Mouse (Mus musculus) spleen, adult 2 months (tissue): ENCODE measurements around the gene Me1. TPM values are rescaled to one million over a fixed set of nuclear protein-coding genes. Genes with fewer than 3 reads are reported as not detected.

Experiments used
- DNase-seq, 2 experiments: peaks; one replicate each; pipeline versions ENCODE4 v3.0.0 to v3.0.0-alpha.2; 2012 to 2021; ENCODE audit warnings: low spot score in 2 of 2, low read depth in 1 of 2
- H3K27ac ChIP-seq: fragments of 200-500 bp; 2 replicates; pipeline ENCODE4 v1.5.1; 2012; ENCODE audit warnings: low read length, inconsistent platforms; ENCODE audit not compliant: insufficient read depth
- H3K27me3 ChIP-seq: fragments of 200-500 bp; 2 replicates; pipeline ENCODE4 v1.6.1; 2012; ENCODE audit warnings: mild to moderate bottlenecking, moderate library complexity, low read length, inconsistent platforms; ENCODE audit not compliant: control insufficient read depth, insufficient read depth
- H3K36me3 ChIP-seq: fragments of 200-500 bp; 2 replicates; pipeline ENCODE4 v1.6.1; 2012; ENCODE audit warnings: mild to moderate bottlenecking, low read length, inconsistent platforms; ENCODE audit not compliant: control insufficient read depth, insufficient read depth
- H3K4me1 ChIP-seq: fragments of 200-500 bp; 2 replicates; pipeline ENCODE4 v1.6.1; 2011; ENCODE audit warnings: inconsistent platforms; ENCODE audit not compliant: control insufficient read depth, insufficient read depth, insufficient read length
- H3K4me3 ChIP-seq: fragments of 200-500 bp; 2 replicates; pipeline ENCODE4 v1.5.1; 2011; ENCODE audit warnings: mild to moderate bottlenecking, inconsistent platforms; ENCODE audit not compliant: insufficient read depth, insufficient read length; ENCODE audit errors: extremely low read depth
- CTCF ChIP-seq: fragments of 200-500 bp; IDR thresholded peaks from 2 replicates; pipeline ENCODE4 v1.5.1; 2011; ENCODE audit warnings: mild to moderate bottlenecking, inconsistent platforms; ENCODE audit not compliant: insufficient read depth, insufficient read length, insufficient replicate concordance; ENCODE audit errors: extremely low read depth
- POLR2A ChIP-seq: fragments of 200-500 bp; IDR thresholded peaks from 2 replicates; pipeline ENCODE4 v1.6.1; 2011; ENCODE audit warnings: low read depth, low read length, inconsistent platforms
- WGBS: fragments of 180-500 bp; shearing (Covaris S2); methylation state at CpG from one replicate; pipeline ENCODE4 v1.1.7; 2018; 5-methylcytosine and 5-hydroxymethylcytosine counted together
- polyA plus RNA-seq: library from polyadenylated mRNA; depleted of rRNA; stranded (reverse); fragments of >200 nt; gene quantifications from 2 replicates; pipeline ENCODE4 v1.2.3, GENCODE M21; 2012; rRNA removed

The Me1 gene
- polyA plus RNA-seq: 1.4 and 2.0 TPM in 2 replicates

DNA sequence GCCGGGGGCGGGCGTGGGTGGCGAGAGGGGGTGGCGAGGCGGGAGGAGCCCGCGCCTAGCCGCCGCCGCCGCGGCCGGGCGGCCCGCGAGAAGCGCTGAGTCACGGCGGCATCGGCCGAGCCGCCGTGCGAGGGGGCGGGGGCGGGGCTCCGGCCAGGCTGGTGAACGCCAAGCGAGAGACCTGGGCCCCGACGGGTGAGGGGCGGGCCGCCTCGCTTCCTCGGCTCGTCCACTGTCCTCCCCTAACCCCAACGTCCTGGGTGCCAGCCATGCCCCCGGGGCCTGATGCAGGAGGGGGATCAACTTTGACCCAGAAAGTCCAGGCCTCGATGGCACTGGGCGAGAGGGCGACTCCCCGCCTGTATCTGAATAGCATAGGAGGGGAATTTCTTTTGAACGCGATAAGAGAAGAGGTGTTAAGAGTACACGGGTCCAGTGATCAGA is at the start of gene Me1:
Gene Me1 (minus strand): TSS at position 136 of the 444 bp plus-strand sequence.
- TF ChIP-seq CTCF (no peak), POLR2A (no peak)
- DNase-seq: no peak
- Histone ChIP-seq H3K27ac (no peak within 1 kb of the TSS), H3K36me3 (no peaks in the 10 kb centered on the region), H3K4me3 (peak within 1 kb of the TSS; percentile 33), H3K27me3 (peaks cover 10% of the 10 kb centered on the region), H3K4me1 (no peaks in the 10 kb centered on the region)
- 4% methylated on average over 46 of the region's 46 CpGs for WGBS

DNA sequence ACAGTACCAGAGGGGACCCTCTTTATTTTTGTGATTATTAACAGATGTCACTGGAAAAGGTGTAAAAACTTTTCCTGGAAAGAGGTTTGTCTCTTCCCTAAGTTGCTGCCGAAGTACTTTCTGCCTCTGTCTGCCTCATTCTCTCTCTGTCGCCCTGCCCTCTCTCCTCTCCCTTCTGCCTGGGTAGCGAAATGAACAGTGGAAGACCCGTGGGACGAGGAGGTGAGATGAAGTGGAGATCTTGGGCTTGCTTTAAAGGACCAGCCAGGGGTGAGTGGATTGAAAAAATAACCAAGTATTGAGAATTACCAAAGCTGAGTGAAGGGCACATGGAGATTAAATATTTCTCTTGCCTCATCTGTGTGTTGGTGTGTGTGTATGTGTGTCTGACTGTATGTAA is 48.3 kb upstream of the Me1 start:
- TF ChIP-seq CTCF: no peak
- TF ChIP-seq POLR2A: no peak
- H3K27ac ChIP-seq: no peak overlapping the region
- H3K27me3 ChIP-seq: no peaks in the 10 kb centered on the region
- DNase-seq: no peak
- WGBS: 47% methylated on average over 5 of the region's 5 CpGs
- no peaks in the 10 kb centered on the region for H3K4me1 ChIP-seq
- H3K4me3 ChIP-seq: no peak overlapping the region
- H3K36me3 ChIP-seq: no peaks in the 10 kb centered on the region

DNA sequence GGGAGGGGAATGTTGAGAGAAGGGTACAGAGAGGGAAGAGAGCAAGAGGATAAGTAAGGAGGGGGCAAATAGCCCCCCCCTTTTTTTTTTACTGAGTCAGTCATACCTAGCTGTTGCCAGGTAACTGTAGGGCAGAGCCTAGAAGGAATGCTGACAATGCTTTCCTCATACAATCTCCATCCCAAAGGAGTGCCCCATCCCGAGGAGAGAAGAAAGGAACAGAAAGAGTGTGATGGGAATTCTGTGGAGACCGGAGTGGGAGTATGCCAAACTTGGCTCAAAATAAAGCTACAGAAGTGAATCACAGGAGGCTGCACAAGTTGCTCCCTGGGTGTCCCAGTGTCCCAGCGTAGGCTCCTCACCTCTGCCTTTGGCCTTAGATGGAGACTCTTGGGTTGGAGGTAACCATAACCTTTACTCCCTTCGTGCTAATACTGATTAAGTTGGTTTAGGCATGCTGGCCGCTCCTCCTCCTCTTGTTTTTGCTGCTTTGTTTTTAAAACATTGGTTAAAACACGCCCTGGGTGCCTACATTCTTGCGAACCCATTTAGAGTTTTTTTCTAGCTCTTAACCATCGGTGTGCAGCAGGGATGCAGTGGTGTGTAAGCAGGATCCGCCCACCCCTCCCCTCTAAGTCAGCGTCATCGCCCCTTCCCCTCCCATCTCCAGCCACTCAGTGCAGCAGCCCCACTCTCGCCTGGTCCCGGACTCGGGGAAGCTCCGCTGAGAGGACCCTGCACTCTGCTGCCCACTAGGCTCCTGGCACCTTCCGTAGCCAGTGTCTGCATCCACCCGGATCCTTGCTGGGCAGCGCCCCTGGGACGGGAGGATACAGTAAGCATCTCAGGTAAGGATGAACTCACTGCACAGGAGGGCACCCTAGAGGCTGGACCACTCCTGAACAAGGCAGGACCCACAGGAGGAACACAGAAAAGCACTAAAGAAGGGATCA is 47.5 kb upstream of the Me1 start, which contains the start of gene Prss35:
Gene Prss35 (plus strand): TSS at position 691 of the 953 bp plus-strand sequence.
- Histone ChIP-seq H3K27me3 (no peaks in the 10 kb centered on the region), H3K4me1 (no peaks in the 10 kb centered on the region), H3K4me3 (no peak within 1 kb of the TSS), H3K36me3 (no peaks in the 10 kb centered on the region), H3K27ac (no peak within 1 kb of the TSS)
- 13% methylated on average over 19 of the region's 19 CpGs for WGBS
- TF ChIP-seq POLR2A: no peak
- TF ChIP-seq CTCF: no peak
- DNase-seq: no peak

DNA sequence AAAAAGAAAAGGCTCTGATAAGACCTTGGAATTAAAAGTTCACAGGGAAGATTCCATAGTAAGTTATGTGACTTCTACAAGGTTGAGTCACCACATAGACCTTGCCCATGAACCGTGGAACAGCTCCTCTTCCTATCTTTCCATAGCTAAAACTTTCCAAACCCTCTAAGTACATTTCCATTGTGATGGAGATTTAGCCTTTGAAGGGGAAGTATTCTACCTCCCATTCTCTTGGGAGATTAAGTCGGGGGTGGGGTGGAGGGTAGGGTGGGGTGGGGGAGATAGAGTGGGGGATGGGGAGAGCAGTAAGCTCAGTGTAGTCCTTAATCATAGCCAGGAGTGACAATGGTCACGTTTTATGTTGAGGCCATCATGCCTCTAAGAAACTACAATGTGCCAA is 44.2 kb upstream of the Me1 start:
- no peak for TF ChIP-seq POLR2A
- no peak for TF ChIP-seq CTCF
- no peaks in the 10 kb centered on the region for H3K4me1 ChIP-seq
- WGBS: 46% methylated on average over 3 of the region's 3 CpGs
- no peak for DNase-seq
- H3K27me3 ChIP-seq: no peaks in the 10 kb centered on the region
- H3K36me3 ChIP-seq: no peaks in the 10 kb centered on the region
- no peak overlapping the region for H3K27ac ChIP-seq
- no peak overlapping the region for H3K4me3 ChIP-seq

DNA sequence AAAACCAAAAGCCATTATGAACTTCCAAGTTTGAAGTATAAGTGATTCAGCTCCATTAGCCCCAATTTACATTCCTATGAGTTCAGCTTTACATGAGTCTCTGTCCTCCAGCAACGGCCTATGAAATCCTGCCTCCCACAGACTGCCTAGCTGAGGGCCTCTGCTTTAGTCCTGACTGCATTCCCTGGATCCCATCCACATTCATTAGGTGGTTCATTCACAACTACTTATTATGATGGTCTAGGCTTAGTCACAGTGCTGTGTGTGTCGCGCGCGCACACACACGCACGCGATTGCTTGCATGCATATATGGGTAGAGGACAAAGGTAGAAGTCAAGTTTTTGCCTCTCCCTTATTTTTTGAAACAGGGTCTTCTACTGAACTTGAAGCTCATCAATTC is 43.0 kb upstream of the Me1 start:
- 99% methylated on average over 8 of the region's 8 CpGs for WGBS
- H3K4me3 ChIP-seq: no peak overlapping the region
- no peaks in the 10 kb centered on the region for H3K27me3 ChIP-seq
- no peaks in the 10 kb centered on the region for H3K4me1 ChIP-seq
- H3K27ac ChIP-seq: no peak overlapping the region
- H3K36me3 ChIP-seq: no peaks in the 10 kb centered on the region
- no peak for DNase-seq
- TF ChIP-seq POLR2A: no peak
- TF ChIP-seq CTCF: no peak

DNA sequence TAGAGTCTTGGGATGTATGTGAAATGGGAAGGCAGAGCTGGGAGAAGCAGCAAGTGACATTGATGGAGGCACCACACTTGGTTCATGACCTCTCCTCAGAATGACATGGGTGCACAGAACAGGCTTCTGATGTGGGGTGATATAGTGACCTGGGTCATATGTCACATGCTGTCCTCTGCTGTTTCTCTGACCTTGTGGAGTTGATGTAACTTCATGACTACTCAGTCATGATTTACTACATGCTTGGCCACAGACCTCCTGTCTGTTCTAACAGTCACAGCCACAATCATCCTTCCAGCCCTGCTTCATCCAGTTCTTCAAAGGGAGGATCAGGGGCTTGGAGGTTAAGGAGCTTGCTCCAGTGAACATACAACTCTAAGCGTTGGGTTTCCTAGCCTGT is 42.3 kb upstream of the Me1 start:
- TF ChIP-seq CTCF (no peak), POLR2A (no peak)
- no peak overlapping the region for H3K27ac ChIP-seq
- 82% methylated on average over 1 of the region's 1 CpGs for WGBS
- no peak overlapping the region for H3K4me3 ChIP-seq
- no peaks in the 10 kb centered on the region for H3K4me1 ChIP-seq
- no peak for DNase-seq
- no peaks in the 10 kb centered on the region for H3K36me3 ChIP-seq
- no peaks in the 10 kb centered on the region for H3K27me3 ChIP-seq

DNA sequence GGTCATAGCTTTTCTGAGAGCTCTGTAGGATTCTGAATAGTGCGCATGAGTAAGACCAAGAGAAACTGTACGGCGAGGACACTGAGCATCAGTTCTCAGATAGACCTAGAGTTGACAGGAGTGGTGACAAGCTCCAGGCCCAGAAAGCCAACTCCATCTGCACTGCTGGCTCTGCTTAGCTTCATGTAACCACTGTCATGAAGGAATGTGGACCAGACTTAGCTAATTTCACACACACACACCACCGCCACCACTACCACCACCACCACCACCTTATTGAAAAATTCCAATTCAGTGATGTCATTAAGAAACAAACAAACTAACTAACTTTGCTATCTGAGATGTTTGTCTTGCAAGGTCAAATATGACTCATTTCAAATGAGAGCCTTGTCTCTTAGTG is 41.2 kb upstream of the Me1 start:
- DNase-seq: no peak
- 95% methylated on average over 4 of the region's 4 CpGs for WGBS
- no peak overlapping the region for H3K4me3 ChIP-seq
- no peak for TF ChIP-seq CTCF
- TF ChIP-seq POLR2A: no peak
- H3K36me3 ChIP-seq: no peaks in the 10 kb centered on the region
- H3K27me3 ChIP-seq: no peaks in the 10 kb centered on the region
- H3K4me1 ChIP-seq: no peaks in the 10 kb centered on the region
- H3K27ac ChIP-seq: no peak overlapping the region
